Mouse (Mus musculus) cerebellum, postnatal 14 days (tissue): ENCODE measurements around the gene Calml4.
"Not testable (repeated sequence)": the region's sequence is repeated elsewhere in the genome, so short reads cannot be mapped to it uniquely, and the experiment has no call there.

Source experiments
- DNase-seq, 2 experiments: peaks; one replicate each; pipeline ENCODE4 v3.0.0; 2021; ENCODE audit warnings: mixed read lengths in 2 of 2

Calml4 gene

DNA sequence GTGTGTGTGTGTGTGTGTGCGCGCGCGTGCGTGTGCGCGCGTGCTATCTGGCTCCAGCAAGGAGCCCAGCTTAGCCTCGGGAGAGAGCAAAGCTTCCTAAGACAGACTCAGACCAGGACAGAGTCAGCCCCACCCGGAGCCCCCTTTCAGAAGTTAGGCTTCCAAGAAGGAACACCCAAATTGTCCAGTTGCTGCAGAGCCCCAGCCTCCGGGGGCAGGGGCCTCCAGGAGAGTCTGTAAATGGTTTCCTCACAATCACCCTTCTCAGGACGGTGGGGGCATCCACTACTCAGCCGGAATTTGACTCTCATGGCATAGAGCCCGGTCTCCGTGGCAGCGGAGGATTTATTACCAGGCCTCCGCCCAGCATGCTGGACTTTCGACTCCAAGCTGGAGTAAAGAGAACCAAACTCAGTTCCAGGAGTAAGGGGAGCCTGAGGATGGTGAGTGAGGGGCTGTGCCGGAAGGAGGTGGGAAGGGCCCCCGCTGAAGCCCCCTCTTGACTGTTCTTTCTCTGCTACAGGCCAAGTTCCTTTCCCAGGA is at the start of gene Calml4:
Gene Calml4, plus strand, starts transcription at position 362 of the 543 bp plus-strand sequence.
- peak; percentile 69 to 81 for DNase-seq

DNA sequence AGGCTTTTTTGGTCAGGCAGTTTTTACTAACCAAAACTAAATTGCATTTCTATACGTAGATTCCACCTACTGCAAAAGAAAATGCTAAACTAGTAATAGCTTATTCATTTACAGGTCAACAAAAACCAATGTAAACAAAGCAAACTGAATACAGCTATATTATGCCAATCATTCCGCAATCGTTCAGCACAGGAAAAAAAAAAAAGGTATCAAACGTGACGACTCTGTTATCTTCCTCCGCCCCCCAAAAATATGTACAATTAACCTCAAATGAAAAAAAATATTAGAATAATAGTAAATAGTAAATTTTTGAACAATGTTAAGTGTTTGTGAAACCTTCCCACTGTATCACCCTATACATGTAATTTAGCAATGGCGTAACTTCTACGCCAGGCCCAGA is 47.8 kb upstream of the Calml4 start:
- DNase-seq, result no peak

DNA sequence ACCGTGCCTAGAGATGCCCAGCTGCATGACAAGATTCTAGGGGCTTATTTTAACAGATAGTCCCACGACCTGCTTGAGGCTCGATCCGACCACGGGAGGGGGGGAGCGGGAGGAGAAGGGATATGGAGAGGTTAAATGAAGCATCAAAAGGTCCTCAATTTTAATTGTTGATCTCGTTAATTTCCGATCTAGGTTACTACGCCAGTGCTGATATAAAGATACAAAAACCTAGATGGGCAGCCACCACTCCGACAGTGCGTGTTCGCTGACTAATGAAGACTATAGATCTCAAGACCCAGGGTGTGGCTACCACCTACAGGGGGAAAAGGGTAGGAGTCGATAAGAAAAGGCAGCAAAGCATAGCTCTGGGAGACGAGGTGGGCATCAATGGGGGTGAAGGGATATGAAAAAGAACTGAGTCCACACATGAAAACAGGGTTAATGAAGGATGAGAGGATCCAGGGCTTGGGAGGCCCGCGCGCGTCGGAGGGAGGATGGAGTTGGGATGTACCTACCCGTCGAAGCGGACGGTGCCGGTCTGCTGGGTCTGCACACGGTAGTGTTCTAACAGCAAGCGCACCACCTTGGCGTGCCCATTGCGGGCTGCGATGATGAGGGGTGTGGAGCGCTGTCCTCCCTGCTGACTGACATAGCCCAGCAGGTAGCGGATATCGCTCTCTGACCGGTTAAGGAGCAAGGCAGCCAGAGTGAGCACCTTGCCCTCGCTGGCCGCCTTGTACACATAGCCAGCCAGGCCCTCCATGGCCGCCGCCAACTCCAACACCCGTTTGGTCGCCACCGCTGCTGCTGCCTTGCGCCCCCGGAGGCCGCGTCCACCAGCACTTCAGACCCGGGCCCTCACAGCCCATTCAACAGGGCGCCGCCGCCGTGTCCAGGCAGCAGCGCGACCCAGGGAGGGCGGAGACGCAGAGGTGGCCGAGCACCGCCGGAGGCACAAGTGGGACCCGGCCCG is 47.1 kb upstream of the Calml4 start:
- peak; percentile 48 to 73 for DNase-seq

DNA sequence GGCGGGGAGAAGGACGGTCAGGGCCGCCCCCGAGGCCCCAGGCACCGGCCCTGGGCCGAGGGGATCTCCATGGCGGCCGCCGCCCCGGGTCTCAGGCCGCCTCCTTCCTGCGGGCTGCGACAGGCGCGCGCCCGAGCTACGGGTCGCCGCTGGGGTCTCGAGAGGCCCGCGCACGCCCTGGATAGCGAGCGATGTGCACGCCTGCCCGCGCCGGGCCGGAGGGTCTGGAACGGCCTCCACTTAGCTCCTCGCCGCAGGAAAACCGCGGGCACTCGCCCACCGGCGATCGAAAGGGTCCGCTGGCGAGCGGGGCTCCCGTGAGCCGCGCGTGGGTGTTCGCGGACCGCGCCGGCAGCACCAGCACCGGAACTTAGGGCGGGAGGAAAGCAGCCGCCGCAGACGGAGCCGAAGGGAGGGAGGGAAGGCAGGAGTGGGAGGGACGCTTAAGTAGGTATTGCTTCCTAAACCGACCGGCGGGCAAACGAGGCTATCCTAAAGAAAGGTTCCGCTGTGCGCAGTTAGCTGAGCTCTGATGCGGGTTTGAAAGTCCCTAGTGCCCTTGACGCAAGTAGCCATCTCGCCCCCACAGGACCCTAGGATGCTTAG is 46.3 kb upstream of the Calml4 start, which contains the start of gene Fem1b:
Gene Fem1b, minus strand, starts transcription at position 419 of the 606 bp plus-strand sequence.
- peak; percentile 91 to 94 for DNase-seq

DNA sequence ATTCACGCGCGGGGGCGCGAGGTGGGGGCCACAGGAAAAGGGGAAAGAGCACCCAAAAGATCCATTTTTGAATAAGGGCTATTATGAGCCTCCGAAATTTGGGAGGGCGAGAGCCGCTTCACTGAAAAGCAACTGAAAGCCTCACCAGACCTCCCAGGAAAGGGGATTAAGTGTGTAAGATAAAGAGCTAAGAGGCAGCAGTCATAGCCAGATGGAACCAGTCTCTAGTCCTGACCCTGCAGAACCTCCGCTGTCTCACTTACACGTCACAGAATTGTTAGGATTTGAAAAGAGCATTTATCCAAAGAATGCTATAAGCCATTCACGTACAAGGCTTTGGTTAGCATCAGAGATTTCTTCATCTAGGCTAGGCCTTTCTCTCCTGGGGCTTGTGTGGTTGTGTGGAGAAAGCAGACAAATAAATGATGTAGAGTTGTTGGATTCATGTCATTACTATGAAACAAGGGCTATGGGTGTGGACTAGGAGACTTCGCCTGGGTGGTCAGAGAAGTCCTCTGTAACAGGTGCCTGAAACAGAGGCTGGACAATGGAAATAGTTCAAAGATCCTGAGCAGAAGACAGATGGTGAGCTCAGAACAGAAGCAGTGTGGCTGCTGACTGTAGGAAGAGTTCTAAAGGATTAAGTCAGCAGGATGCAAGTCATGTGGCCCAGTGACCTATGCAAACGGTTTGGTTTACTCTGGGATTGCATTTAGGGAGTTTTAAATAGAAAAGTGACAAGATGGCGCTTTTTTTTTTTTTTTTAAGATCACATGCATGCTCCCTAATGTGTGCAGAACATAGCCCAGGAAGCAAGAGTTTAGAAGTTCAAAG is 45.4 kb upstream of the Calml4 start:
- DNase-seq, result no peak

DNA sequence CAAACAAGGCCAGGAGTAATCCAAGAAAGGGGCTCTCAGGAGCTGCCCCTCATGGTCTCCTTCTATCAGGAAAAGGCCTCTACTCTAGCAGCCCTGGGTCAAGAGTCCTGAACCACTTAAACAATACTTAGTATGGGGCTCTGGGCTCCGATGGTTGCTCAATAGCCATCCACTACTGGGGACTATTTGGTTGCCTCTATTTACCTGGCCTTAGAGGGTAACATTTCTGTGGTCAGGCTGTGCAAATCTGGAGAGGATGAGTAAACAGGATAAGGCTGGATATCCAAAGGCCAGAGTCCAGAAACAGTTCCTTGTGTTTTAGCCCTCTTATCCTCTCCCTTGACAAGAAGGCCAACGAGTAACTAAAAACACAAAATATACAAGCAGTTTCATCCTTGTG is 43.1 kb upstream of the Calml4 start:
- no peak for DNase-seq

DNA sequence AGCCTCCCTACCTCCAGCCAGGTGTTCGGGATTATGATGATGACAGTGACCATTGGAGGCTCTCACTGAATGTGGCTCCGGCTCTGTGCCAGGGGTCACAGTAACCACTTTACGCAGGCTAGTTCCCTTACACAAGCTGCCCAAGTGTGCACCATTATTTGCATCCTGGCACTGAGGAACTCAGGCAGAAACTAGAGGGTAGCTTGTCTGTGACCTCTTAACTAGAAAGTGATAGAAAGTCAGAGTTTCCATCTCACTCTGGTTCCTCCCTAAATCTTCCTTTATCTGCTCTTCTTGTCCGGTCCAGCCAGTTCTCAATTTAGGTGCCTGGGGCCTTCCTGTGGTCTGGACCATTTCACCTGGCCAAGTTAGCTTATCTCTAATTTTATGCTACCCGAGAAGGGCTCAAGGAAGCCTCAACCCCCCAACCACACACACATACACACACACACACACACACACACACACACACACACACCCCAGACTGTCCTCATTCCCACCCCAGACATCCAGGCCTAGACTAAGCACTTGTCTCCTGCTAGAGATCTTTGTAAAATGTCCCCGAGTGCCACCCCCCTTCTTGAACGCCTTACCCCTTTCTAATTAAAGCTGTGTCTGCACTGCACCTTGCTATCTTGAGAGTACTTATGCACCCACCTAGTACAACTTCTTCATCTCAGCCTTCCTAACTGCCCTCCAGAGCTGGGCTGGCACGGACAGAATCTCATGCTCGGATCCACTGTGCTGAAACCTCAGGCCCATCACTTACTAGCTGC is 41.4 kb upstream of the Calml4 start:
- DNase-seq, result no peak

DNA sequence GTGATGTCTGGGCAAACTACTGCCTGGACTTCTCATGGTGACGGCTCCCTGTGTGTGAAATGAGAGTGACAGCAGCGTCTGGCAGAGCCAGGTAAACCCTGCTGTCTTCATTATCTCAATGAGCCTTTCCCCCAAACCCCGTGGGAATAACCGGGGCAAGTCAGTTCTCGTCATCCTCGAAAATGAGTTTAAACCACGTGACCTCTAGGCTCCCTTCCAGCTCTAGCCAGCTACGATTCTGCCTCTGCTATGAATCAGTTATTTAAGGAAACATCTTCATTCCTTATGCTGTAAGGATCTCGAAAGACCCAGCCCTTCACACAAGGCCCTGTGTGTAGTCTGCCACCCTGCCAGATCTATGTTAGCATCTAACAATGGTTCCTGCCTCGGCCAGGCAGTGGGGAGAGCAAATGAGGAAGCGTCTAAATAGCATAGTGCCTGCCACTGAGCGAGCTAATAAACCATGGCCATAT is 40.7 kb upstream of the Calml4 start:
- DNase-seq, result peak; percentile 31 to 59

DNA sequence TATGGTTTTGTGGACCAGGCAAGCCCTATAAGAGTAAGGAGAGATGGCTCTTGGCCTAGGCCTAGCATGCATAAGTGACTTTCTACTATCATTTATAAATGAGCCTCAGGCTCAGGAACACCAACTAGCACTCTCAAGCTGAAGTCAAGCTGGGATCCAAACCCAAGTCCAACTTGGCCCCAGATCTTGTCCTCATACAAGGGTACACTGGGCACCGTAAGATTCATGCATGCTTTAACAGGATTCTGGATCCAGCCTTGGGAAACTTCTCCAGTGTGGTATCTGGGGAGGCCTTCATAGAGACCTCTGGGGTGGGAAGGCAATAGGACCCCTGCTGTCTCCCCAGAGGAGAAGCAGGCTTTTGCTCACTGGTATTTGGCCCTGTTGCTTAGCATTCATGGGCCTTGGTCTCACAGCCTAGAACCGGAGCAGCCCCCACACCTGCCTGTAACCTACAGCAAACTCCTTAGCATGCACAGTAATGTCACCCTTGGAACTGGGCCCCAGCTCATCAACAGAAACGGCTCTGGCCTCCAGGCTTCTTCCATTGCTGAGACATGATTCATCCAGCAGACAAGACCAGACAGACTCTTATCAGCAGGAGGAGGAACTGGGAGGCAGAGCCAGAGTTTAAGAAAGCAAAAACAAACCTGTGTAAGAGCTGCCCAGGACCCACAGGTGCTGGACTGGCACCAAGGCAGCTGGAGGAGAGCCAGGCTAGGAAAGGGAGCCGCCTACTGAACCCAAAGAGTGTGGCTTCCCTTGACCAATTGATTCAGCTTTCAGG is 39.9 kb upstream of the Calml4 start:
- DNase-seq, result peak; percentile 62 to 71

DNA sequence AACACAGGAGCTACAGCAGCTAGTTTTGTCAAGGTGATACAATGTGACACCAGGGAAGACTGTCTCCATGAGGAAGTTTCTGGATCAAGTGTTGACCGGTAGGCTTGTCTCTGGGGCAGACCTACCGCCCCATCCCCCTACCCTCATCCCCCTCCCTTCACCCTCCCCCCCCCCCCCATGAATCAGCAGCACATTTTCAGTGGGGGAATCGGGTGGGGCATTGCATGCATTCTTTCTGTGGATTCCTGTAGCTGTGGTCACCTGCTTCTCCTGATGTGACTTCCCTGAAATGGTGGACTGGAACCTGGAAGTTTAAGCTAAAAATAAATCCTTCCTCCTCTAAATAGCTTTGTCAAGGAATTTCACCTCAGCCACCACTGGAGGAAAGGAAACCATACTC is 38.4 kb upstream of the Calml4 start:
- no peak for DNase-seq

DNA sequence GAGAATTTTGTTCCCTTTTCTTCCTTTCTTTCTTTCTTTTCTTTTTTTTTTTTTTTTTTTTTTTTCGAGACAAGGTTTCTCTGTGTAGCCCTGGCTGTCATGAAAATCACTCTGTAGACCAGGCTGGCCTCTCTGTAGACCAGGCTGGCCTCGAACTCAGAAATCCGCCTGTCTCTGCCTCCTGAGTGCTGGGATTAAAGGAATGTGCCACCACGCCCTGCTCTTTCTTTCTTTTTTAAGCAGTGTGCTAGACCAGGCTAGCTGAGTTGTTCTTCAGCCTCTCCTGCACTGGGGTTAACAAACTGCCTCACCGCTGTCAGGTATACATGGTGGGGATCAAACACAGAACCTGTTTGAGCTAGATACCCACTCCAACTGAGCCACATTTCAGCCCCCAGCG is 38.0 kb upstream of the Calml4 start:
- not testable (repeated sequence) for DNase-seq

DNA sequence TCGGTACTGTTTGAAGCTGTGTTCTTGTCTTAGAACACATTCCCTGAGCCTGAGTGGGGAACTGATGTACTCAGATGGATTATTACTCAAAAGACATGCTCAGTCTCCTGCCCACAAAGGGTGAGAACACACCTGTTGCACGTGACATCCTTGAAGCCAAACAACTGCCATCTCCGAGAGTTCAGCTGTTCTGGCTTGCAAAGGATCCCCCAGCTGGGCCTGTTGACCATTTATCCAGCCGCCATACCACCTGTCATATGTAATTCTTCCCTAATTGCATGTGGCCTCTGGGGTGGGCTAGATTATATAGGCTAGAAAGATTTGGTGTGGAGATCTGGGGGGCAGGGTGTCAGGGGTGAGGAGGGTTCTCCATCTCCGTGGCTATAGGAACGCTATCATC is 37.1 kb upstream of the Calml4 start:
- DNase-seq, result no peak

DNA sequence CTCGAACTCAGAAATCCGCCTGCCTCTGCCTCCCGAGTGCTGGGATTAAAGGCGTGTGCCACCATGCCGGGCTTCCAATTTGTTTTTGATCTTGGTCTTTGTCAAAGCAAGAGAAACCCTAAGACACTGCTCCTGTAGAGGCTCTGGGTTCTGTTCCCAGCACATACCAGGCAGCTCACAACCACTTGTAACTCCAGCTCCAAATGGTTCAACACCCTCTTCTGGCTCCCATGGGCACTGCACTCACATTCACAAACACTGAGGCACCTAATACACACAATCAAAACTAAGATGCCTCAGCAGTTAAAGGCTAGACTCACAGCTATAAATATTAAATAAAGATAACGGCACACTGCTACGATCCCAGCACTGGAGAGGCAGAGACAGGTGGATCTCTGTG is 36.1 kb upstream of the Calml4 start:
- DNase-seq, result no peak

DNA sequence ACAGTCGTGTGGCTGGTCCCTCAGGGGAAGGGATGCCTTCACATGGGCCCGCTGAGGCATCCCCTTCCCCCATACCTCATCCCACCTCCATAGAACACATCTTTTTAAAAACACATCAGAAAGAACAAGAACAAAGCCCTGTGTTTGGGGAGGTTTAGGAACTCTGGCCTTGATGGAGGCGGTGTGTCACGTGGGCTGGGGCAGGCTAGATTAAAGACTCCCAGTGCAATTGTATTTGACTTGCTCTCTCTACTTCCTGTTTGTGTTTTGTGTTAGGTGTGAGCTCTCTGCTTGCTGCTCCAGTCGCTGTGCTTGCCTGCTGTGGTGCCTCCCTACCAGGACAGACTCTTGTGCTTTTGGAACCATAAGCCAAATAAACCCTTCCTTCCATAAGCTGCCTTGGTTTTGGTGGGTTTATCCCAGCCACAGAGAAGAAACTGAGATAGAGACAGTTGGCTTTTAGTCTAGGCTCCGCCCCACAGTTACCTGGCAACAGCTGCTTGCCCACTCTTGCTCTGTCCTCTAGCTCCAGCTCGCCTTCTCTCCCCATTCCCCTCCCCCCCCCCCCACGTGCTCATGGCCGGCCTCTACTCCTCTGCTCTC is 32.0 kb upstream of the Calml4 start:
- no peak for DNase-seq

DNA sequence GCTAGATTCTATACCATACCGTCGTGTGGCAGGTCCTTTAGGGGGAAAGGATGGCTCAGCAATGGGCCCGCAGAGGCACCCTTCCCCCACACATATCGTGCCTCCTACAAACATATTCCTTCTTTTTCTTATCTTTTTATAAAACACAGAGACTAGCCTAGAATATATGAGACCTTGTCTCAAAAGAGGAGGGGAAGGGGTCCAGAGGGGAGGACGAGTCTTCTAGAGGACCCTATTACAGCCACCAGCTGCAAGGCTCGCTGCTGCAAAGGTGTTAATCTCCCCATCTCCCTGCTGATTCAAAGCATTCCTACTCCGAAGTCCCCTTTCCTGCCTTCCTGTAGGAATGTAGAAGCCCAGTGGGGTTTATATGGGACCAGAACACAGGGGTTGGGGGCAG is 31.4 kb upstream of the Calml4 start:
- no peak for DNase-seq

DNA sequence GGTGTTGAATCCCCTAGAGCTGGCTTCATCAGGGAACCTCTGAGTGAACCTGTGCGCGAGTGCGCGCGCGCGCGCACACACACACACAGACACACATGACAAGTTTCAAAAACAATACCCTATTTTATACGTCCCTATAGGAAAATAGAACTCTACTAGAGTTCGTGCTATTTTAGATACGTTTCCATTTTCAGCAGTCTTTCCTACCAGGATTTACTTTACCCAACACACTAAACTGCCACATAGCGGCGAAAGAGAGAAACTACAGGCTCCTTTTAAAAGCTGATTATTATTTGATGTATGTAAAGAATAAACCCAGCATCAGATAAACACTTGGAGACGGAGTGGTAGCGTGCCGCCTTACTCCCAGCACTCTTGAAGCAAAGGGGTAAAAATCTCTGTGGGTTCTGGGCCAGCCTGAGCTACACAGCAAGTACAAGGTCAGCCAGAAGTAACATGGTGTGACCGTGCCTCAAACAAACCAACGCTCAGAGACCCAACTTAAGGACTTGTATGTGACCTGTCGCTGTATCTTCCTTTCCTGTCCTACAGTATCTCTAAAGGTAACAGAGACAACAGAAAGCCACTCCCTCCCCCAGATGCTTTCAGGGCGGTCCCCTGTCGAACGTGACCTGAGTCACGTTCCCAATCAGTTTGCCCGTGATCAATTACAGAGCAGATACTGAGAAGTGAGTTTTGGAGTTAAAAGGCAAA is 29.8 kb upstream of the Calml4 start:
- peak in 1 of 2 experiments; percentile 40 for DNase-seq

DNA sequence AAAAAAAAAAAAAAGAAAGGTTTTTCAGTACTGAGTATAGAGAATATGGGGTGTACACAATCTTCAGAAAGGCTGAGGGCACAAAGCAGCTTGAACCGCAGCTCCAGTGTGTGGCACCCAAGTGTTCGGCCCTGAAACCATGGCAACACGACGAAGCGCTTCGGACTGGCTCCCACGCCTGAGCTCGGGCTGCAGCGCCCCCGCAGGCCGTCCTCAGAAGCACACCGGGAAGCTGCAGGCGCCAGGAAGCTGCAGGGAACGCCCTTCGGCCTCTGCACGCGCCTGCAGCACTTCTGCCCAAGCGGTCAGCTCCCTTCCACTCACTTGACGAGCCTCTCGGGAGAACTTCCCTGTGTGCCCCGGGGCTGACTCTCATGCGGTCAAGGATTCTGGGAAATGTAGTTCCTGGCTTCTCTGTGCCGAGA is 29.2 kb upstream of the Calml4 start:
- peak; percentile 94 to 95 for DNase-seq

DNA sequence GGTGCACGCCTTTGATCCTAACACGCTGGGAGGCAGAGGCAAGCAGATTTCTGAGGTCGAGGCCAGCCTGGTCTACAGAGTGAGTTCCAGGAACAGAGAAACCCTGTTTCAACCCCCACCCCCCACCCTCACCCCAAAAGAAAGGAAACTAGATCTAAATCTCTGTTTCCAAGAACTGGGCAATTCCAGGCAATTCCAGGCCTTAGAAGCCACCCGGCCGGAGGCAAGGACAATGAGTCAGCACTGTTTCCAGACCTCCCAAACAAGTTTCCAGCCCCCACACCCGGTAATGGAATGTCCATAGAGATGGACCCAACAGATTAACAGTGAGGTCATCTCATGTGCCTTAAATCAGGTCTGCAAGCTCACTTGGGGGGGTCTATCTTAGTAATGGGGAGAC is 28.0 kb upstream of the Calml4 start:
- no peak for DNase-seq

DNA sequence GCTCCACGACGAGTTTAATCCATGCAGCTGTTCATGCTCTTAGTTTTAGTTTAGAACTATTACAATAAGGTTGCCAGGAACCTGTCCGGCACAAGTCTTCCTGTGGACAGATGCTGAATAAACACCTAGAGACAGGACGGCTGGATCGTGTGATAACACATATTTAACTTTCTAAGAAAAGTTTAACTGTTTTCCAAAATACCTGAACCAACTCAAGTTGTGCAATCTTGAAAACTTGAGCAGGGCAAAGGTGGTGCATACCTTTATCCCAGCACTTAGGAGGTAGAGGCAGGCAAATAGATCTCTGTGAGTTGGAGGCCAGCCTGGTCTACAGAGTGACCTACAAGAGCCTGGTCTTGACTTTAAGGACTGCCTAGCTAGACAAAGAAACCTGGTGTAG is 23.0 kb upstream of the Calml4 start:
- DNase-seq, result no peak
